Mouse (Mus musculus) cerebellum, postnatal 4 days (tissue): ENCODE results near the gene Nupr1.
A peak's percentile ranks its signal among the peaks of the same experiment; 100 is the strongest.

Experiments
- DNase-seq, 2 experiments: peaks; one replicate each; pipeline ENCODE4 v3.0.0; 2022; ENCODE audit warnings: low spot score in 2 of 2, mixed read lengths in 1 of 2

Nupr1 gene

DNA sequence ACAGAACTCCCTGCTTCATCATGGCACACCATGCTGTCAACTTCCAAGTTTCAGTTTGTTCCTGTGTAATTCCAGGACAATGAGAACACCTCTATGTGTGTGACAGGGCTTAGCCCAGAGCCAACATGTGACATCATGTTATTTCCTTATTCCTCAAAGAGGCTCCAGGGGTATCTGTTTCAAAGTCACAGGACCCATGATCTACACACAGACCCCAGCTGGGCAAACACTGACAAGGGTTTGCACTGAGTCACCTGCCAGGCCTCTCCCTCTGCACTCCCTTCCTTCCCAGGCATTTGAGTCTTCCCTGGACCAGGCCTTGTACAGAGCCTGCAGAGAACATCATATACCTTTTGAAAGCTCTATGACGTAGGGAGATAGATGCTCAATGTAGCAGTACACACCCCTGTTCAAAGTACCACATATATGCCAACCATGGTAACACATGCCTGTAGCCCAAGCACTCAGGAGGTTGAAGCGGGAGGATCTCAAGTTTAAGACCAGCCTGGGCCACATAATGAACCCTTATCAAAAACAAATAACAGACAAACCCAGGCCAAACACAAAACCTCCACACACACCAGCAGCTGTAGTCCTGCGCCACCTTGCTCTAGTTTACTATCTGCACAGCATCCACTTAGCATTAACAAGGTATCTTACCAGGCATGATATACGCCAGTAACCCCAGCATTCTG, at the start of gene Nupr1:
Nupr1 (minus strand) TSS at position 38 of the 695 bp plus-strand sequence.
- DNase-seq, result no peak

DNA sequence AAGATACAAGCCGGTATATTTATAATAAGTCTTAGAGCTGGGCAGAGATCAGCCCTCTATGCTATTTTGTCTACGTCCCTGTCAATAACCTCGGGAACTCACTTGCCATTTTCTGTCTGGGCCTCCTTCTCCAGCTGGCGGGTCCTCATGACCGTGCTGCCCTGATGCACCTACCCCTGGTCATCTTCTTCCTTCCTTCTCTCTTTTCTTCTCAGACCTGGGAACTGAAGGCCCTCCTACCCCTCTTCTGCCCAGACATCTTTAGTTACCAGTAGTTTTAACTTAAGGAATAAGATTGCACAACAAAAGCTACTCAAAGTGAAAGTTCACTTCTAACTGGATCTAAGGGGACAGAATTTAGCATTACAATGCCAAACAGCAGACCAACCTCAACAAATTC, 49.0 kb upstream of the Nupr1 start:
- DNase-seq, result no peak

DNA sequence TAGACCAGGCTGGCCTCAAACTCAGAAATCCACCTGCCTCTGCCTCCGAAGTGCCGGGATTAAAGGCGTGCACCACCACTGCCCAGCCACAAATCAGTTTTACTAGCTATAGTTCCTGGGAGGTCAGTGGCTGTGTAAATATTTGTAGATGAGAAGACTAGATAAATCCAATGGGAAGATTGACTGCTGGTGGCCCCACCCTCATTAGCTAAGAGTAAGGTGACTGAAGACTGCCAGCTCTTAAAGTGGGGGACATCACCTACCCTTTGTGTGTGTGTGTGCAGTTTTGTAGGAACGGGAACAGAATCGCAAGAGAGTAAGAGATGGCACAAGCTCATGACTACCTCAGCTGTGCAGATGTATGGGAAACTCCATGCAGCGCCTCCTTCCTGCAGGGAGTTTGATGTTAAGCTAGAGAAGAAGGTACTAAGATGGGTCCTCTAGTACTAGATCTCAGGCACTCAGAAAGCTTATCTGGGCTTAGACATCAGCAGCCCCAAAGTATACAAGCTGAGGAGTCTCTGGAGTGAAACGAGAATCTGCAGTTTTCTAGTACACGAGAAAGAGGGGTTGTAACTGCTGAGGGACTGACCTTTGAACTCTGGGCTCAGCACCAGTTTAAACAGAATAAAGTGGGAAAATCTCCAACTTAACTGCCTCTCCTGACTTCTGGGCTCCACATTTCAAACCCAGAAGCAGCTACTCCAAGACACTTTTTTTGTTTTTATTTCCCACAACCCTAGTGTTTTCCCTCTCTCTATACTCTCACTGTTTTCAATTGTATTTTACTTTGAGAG, 48.1 kb upstream of the Nupr1 start:
- DNase-seq, result no peak

DNA sequence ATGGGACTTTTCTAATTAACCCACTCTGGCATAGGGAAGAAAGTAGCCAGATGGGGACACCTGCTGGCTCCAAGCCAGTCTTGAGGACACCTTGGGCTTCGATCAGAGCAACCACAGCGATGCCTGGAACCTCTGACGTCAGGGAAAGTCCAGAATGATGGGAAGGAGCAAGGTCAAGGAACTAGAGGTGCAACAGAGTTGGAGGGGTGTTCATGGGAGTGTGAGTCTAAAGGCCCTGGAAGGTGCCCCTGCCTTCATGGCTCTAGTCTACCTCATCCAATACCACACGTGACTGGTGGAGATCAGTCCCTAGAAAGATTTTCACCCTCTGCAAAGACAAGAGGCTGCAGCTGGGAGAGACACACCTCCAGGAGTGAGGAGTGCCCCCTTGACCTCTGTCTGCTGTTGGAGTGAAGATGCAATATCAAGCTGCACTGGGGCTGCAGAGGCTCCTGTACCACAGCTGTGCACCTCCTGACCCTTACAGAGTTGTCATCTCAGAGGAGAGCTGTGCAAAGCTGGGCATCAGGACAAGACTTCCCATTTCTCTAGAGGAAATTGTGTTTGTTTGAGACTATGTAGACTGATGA, 46.1 kb upstream of the Nupr1 start:
- DNase-seq, result no peak

DNA sequence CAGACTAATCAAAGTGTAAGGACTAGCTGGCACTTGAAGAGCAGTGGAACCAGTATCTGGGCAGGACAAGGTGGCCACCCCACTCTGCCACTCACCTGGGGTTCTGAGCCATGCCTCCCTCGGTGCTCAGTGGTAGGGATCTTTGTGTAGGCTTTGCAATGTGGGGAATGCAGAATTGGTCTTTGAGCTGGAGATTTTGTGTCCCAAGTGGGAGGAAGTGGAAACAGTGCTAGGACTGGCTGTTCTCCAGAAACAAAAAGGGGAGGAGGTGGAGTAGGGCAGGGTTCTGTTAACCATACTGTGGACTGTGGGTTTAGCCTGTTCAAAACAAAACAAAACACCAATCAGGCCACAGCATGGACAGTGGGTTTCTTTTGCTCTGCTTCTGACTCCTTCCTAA, 45.5 kb upstream of the Nupr1 start, which contains the start of gene Sult1a1:
Sult1a1 (minus strand) TSS at position 226 of the 400 bp plus-strand sequence.
- DNase-seq, result no peak

DNA sequence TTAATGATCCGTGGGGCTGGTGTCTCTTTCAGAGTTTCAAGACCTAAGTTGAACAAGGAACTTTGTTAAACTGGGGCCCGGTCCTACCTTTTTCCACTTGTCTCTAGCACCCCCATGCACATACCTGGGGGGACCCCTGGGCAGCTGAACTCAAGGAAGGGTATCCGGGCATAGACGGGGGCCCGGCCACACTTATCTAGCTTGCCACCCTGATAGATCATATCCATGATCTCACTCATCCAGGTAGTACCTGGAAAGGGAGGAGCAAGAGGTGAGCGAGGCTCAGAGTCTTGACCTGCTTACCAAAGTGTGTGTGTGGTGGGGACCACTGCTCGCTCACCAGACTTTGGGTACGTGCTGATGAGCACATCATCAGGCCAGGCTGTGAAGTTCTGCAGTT, 44.4 kb upstream of the Nupr1 start:
- no peak for DNase-seq

DNA sequence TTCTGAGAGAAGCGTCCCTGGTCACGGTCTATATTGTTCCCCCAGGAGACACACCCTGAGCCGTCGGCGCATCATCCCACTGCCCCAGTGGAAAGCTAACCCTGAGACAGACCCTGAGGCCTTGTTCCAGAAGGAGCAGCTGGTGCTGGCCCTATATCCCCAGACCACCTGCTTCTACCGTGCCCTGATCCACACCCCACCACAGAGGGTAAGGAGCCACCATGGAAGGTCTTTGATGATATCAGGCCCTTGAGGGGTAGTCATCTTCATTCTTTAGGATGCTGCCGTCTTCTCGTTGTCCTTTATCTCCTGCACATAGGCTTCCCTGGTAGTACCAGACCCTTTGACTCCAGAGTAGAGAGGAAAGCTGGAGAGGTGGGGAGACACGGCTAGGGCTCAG, 41.5 kb upstream of the Nupr1 start:
- DNase-seq, result no peak

DNA sequence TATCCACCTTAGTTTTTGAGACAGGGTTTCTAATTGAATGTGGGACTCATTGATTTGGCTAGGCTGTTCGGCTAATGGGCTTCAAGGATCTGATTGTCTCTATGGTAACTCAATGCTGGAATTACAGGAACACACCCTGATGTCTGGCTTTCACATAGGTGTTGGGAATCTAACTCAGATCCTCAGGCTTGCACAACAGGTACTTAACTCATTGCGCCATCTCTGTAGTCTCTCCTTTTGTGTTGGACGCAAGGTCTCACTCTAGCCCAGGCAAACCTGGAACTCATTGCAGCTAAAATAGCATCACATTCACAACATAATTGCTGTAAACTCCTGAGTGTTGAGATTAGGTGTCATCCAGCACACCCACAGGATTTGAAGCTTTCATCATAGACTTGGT, 39.5 kb upstream of the Nupr1 start:
- no peak for DNase-seq

DNA sequence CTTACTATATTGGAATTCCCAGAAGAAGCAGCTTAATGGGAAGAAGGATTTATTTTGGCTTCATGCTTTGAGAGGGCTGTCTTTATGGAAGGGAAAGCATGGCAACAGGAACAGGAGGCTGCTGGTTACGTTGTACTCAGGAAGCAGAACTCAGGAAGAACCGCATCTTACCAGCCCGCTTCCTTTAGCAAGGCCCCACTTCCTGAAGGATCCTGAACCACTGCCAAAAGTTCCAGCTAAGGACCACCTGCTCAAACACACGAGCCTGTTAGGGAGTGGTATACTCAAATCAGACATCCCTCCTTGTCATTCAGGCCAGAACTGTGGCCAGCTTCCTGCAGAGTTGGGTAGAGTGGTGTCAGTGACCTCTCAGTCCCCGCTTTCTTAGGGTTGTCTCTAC, 37.8 kb upstream of the Nupr1 start:
- DNase-seq, result no peak

DNA sequence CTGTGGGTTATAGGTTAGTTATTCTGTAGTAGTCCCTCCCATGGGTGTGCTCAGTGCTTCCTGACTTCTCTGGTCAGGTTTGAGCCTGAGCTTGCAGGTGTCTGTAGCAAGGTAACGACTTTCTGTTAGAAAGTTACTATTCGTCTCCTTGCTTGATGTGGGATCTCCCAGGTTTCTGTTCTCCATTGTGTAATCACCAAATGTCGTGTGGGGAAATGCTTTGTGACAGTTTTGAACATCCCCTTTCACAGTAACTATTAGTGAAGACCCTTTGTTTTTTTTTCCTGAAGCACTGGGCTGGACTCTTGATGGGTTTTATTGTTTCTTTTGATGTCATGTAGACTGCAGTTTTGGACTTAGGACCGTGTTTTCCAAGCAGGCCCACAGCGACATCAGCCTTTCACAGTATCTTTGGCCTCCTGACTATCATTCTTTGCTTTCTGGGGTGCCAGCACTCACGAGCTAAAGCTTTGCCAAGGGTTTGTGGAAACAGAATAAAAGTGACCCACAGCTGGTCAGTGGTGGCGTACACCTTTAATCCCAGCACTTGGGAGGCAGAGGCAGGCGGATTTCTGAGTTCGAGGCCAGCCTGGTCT, 36.9 kb upstream of the Nupr1 start:
- no peak for DNase-seq

DNA sequence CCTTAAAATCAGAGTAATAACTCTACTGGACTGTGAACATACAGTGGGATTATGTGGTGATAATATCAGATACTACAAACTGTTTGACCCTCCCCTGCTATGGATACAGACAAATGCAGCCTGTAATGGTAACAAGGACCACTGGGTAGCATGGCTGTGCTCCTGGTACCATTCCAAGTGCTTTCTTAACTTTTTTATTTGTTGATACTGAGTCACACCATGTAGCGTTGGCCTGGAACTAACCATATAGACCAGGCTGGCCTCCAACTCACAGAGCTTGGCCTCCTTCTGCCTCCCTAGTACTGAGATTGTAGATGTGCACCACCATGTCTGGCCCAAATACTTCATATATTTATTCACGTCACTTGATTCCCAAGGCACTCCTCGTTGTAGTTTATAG, 34.6 kb upstream of the Nupr1 start:
- no peak for DNase-seq

DNA sequence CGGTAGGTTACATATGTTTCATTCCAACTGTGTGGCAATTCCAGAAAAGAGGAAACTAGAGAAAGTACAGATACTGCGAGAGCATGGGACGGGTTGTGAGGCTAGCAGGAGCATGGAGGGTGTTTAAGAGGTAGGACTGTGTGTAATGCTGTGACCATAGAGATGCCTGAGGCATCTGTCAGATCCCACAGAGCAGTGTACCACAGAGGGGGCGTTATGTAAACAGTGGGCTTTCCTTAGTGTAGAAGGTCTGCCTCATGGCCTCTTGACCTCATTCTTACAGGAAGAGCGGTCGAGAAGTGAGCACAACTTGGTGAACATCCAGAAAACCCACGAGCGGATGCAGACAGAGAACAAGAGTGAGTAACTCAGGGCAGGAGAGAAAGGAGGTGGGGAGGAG, 33.0 kb upstream of the Nupr1 start:
- DNase-seq, result no peak

DNA sequence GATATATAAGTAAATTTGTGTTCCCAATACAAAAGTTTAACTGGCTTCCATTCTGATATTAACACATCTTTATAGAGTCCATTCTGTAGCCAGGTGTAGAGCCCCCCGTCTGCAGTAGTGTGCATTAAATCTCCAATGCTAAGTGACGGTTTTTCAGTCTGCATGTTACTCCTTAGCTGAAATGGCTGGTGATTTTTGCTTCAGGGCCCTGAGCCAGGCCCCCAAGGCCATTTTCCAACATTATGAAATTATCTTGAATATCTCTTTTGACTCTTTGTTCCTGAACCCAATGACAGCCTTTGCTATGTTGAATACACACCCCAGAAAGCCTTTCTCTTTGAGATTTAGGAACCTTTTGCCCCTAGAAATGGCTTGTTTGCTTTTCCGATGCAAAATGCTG, 29.1 kb upstream of the Nupr1 start:
- no peak for DNase-seq

DNA sequence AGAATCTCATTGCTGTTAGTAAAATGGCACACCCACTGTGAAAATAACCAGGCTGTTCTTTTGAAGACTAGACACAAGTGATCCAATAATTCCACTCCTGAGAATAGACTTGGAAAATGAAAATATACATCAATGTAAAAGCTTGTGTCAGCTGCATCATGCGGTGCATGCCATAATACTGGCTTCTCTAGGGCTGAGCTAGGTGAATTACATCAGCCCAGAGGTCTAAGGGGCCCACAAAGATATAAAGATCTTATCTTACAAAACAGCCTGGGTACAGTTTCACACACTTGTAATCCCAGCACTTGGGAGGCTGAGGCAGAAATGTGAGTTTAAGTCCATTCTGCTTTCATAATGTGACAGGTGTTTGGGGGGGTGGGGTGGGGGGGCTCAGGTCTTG, 26.9 kb upstream of the Nupr1 start:
- no peak for DNase-seq

DNA sequence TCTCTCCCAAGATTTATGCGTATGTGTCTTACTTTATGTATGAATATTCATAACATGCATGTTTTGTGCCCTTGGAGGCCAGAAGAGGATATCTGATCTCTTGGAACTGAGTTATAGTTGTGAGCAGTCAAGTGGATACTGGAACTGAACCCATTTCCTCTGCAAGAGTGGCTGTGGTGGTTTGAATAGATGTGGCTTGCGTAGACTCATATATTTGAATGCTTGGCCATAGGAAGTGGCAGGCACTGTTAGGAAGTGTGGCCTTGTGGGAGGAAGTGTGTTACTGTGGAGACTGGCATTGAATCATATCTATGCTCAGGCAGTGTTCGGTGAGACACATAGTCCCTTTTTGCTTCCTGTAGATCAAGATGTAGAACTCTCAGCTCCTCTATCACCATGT, 25.0 kb upstream of the Nupr1 start:
- DNase-seq, result no peak

DNA sequence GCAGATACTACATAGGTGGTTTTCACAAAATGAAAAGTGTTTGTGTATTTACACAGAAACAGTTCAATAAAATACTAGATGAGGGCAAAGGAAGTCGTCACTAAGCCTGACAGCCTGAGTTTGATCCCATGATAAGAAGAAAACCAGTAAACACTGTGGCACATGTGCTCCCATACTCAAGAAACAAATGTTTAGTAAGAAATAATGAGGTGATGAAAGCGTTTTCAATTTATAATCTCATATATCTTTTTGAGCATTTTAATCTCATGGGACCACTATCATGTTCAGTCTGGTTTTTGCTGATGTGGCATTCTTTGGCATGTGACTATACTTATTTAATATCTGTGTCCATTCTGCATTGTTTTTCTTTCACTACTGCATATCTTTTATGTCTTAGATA, 23.3 kb upstream of the Nupr1 start:
- DNase-seq, result no peak

DNA sequence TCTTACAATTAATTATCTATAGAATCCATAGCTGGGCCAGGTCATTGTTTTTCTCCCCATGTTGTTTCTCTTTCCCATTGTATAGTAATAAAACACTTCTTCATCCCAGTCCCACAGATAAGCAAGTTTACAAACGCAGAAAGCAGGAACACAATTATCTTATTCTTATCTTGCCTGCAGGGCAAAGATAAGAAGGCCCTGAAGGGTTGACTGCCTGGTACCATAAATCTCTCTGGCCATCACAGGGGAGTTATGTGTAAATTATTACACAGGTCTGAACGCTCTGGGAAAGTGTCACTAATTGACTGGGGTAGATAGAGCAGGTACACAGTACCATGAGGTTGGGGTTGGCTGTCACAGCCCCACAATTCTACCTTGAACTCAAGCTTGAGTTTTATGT, 20.2 kb upstream of the Nupr1 start:
- DNase-seq, result no peak

DNA sequence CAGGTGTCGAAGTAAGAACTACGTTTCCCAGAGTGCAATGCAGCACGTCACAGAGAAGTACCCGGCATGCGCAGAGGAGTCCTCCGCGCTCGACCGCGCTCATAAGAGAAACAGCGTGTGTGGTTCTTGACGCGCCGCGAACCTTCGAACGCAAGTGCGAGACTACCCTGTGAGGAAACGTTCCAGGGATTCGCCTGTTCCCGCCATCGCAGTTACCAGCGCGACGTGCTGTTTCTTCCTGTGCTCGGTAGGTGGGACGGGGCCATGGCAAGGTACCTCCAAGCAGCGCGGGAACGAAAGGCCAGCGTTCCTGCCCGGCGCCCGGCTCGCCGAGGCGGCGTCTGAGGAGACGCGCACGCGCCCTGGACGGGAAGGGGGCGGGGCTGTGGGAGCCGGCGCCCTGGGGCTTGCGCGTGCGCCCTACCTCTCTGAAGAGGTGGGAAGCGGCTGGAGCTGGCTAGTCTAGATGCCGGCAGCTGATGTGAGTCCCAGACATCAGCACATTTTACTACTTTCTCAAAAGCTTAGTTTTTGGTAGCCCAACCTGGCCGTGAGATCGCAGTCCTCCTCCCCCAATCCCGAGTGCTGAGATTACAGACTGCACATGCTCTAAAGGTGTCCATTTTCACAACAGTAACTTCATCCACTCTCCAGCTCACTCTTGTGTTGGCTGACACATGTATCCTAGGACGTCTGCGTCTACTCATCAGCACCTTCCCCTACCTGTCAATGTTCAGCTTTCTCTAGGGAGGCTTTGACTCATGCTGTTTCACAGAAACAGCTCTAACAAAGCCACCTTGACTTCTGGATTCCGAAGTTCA, 18.8 kb upstream of the Nupr1 start, which contains the start of gene Sgf29:
Sgf29 (plus strand) TSS at position 79 of the 821 bp plus-strand sequence.
- DNase-seq, result peak; percentile 85 to 92

DNA sequence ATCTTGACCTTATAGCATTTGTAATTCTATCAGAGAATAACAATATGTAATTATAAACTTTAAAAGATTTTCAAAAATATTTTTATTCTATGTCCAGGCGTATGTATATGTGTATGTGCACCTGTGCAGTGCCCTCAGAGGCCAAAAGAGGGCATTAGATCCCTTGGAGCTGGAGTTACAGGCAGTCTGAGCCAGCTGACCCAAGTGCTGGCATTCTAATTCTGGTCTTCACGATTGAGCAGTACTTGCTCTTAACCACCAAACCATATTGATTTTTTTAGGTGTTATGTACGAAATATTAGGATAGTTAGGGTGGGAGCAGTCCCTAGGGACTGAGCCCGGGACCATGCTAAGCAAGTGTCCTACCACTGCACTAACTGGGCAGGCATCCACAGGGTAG, 17.8 kb upstream of the Nupr1 start:
- no peak for DNase-seq

DNA sequence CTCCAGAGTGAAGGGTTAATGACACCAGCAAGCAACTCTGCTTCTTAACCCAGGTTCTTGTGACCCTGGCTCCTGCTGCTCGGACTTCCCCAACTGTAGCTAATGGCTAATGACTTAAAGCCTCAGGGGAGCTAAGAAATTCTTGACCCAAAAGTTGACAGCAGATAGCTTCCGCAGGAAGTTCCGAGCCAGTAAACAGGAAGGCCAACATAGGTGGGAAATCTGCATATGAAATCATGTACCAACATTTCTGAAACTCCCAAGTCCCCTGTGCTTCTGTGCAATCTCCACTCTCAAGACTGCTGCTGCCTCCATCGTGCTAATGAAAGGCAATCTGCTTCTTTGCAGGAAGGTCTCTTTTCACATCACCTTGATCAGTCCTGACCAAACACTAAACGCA, 15.0 kb upstream of the Nupr1 start:
- no peak for DNase-seq

DNA sequence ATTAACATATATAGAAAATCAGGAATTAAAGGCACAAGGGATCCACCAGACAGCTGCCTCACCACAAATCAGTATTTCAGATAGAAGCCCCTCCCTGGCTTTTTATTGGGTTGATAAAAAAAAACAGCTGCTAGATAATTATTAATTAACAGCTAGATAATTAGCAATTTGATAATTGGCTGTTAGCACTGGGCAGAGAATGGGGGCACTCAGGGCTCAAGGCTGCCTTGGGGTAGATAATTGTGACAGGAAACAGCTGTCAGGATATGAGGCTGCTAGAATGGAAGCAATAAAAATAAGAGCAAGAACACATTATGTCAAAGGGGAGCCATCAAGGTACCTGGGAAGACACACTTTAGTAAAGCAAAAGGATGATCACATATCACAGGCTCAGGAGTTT, 14.3 kb upstream of the Nupr1 start:
- DNase-seq, result no peak

DNA sequence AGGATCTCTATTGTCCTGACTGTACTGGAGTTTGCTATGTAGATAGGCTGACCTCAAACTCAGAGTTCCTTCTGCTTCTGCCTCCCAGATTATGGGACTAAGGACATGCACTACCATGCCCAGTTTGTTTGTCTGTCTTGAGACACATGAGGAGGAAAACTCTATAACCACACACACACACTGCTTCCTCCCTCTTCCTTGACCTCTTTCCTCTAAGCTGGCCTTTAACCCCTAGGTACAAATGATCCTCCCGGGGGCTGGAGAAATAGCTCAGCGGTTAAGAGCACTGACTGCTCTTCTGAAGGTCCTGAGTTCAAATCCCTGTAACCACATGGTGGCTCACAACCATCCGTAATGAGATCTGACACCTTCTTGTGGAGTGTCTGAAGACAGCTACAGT, 13.7 kb upstream of the Nupr1 start:
- DNase-seq, result no peak
